ENCODE assay signal across 13 mouse cellular contexts in genomic region chr12:116975547-116975946, GRCm38 (mm10).
"Had no signal": no experiment of that assay in that cellular context is flagged by ENCODE, and none has a peak within 500 bp of the region (broad histone marks: within the 10 kb centered on the region; RNA-seq: fewer than 3 reads in every experiment).

No protein-coding gene starts in this region.

- H3K4me3 ChIP-seq: left cerebral cortex, adult 2 months; limb, embryonic 15.5 days; liver, embryonic 12.5 days; midbrain, embryonic 12.5 days; neural tube, embryonic 13.5 days had no signal

- H3K27ac ChIP-seq: left cerebral cortex, adult 2 months; limb, embryonic 15.5 days; liver, embryonic 12.5 days; midbrain, embryonic 12.5 days; neural tube, embryonic 13.5 days had no signal

- H3K27me3 ChIP-seq: limb, embryonic 15.5 days; liver, embryonic 12.5 days; midbrain, embryonic 12.5 days; neural tube, embryonic 13.5 days had no signal

- H3K9me3 ChIP-seq: limb, embryonic 15.5 days; liver, embryonic 12.5 days; midbrain, embryonic 12.5 days; neural tube, embryonic 13.5 days had no signal

- ATAC-seq: hindbrain, embryonic 16.5 days; inflammation-experienced regulatory T-cells, adult 6 months; liver, embryonic 12.5 days had no signal

- H3K4me1 ChIP-seq: limb, embryonic 15.5 days; liver, embryonic 12.5 days; midbrain, embryonic 12.5 days had no signal

- H3K36me3 ChIP-seq: limb, embryonic 15.5 days; liver, embryonic 12.5 days; midbrain, embryonic 12.5 days; neural tube, embryonic 13.5 days had no signal

- H3K9ac ChIP-seq: limb, embryonic 15.5 days; liver, embryonic 12.5 days; lung, embryonic 14.5 days; midbrain, embryonic 12.5 days; neural tube, embryonic 13.5 days had no signal

- DNase-seq: kidney, adult 2 months; kidney, postnatal 25 days; lung, embryonic 14.5 days; lung, postnatal 10 days; lung, postnatal 4 days; thymus, postnatal 36 days had no signal

- H3K4me2 ChIP-seq: limb, embryonic 15.5 days; liver, embryonic 12.5 days; lung, embryonic 14.5 days; midbrain, embryonic 12.5 days; neural tube, embryonic 13.5 days had no signal
